Mouse (Mus musculus): ENCODE results near the gene Rab6b. TPM values are rescaled to one million over a fixed set of nuclear protein-coding genes. Genes with fewer than 3 reads are reported as not detected.

The Rab6b gene
- polyA plus RNA-seq, 1 experiment from 2014 or later = 2.5 TPM

DNA sequence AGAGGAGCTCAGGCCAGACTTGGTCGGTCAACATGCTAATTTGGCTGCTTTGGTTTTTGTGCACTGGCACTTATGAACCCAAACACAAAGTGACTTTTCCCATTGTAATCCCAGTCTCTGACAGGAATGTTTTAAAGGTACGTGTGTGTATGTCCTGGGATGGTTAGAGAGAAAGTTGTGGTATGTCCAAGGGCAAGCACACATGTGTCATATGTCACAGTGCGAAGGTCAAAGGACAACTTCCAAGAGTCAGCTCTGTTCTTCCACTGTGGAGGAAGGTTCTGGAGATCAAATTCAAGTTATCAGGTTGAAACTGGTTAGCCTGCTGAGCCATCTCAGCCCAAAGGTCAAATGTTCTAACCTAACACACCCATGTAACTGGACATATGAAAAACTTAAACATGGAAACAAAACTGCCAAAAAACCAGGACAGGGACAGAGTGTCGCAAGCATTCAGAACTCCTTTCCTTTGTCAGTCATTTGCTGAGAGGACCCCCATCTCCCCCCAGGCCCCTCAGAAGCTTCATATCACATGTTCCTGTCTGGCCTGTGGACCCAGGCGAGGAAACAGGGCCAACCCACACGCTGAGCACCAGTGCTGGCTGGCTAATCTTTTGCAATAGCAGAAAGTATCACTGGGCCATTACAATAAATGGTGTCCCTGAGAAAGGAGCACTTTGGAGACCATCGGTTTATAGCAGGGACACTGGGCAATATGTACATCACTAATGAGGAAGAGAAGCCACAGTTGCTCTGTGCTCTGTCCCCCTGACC is 120.8 kb downstream of the Rab6b start:
- 82% methylated on average over 7 of the region's 7 CpGs for WGBS
- Histone ChIP-seq H3K9me3 (replicated peaks) (no peaks in the 10 kb centered on the region), H3K27me3 (no peaks in the 10 kb centered on the region), H3K9ac (no peak overlapping the region), H3K4me3 (no peak overlapping the region), H3K27ac (no peak overlapping the region), H3K36me3 (no peaks in the 10 kb centered on the region), H3K4me2 (no peak overlapping the region), H3K4me1 (replicated peaks) (peaks cover 13% of the 10 kb centered on the region)
- ATAC-seq (replicated peaks; ENCODE audit: insufficient number of reproducible peaks, insufficient read depth, low FRiP score, low read depth) = no peak

- no peak overlapping the region for H3K27ac ChIP-seq
- no peak overlapping the region for H3K4me2 ChIP-seq
- WGBS = 65% methylated on average over 7 of the region's 7 CpGs
- H3K27me3 ChIP-seq = no peaks in the 10 kb centered on the region
- H3K4me1 ChIP-seq (replicated peaks) = peaks cover 13% of the 10 kb centered on the region
- H3K4me3 ChIP-seq = no peak overlapping the region
- no peaks in the 10 kb centered on the region for H3K36me3 ChIP-seq
- no peak for ATAC-seq (replicated peaks; ENCODE audit: insufficient number of reproducible peaks, insufficient read depth, low FRiP score, low read depth)
- no peak overlapping the region for H3K9ac ChIP-seq
- no peaks in the 10 kb centered on the region for H3K9me3 ChIP-seq (replicated peaks)
These were observed 121.4 kb downstream of the Rab6b start for GRCm38 (mm10) chr9:103233006-103233395.

- no peak for ATAC-seq (replicated peaks; ENCODE audit: insufficient number of reproducible peaks, insufficient read depth, low FRiP score, low read depth)
- H3K27ac ChIP-seq = no peak overlapping the region
- 52% methylated on average over 7 of the region's 7 CpGs for WGBS
These were observed 122.5 kb downstream of the Rab6b start for GRCm38 (mm10) chr9:103234059-103234458.

GRCm38 (mm10) chr9:103234565-103235165 is 123.1 kb downstream of the Rab6b start:
- peaks cover 13% of the 10 kb centered on the region for H3K4me1 ChIP-seq (replicated peaks)
- no peaks in the 10 kb centered on the region for H3K9me3 ChIP-seq (replicated peaks)
- ATAC-seq (replicated peaks; ENCODE audit: insufficient number of reproducible peaks, insufficient read depth, low FRiP score, low read depth) = no peak
- no peak overlapping the region for H3K27ac ChIP-seq
- no peak overlapping the region for H3K4me2 ChIP-seq
- H3K4me3 ChIP-seq = no peak overlapping the region
- H3K9ac ChIP-seq = no peak overlapping the region
- H3K27me3 ChIP-seq = no peaks in the 10 kb centered on the region
- WGBS = 64% methylated on average over 7 of the region's 7 CpGs
- no peaks in the 10 kb centered on the region for H3K36me3 ChIP-seq

More at GRCm38 (mm10) chr9:103234059-103234458, 122.5 kb downstream of the Rab6b start:
- Histone ChIP-seq H3K27me3 (no peaks in the 10 kb centered on the region), H3K4me3 (no peak overlapping the region), H3K4me1 (replicated peaks) (peaks cover 13% of the 10 kb centered on the region), H3K9ac (no peak overlapping the region), H3K9me3 (replicated peaks) (no peaks in the 10 kb centered on the region), H3K36me3 (no peaks in the 10 kb centered on the region), H3K4me2 (no peak overlapping the region)

Other genes starting within 250 kb of the Rab6b start
- 6.0 and 9.6 TPM in 2 replicates for gene Slco2a1, start 123.1 kb upstream of the Rab6b start, polyA plus RNA-seq (2015; fragmentation: Nextera tagmentation; extraction: Ambion mirVana)
- gene Srprb, start 90.3 kb downstream of the Rab6b start, polyA plus RNA-seq (2015; fragmentation: Nextera tagmentation; extraction: Ambion mirVana) = 34.4 and 46.1 TPM in 2 replicates
- 0.63 and 5.1 TPM in 2 replicates for gene Gm20425, start 118.5 kb downstream of the Rab6b start, polyA plus RNA-seq (2015; fragmentation: Nextera tagmentation; extraction: Ambion mirVana)
- gene Trf, start 118.7 kb downstream of the Rab6b start, polyA plus RNA-seq (2015; fragmentation: Nextera tagmentation; extraction: Ambion mirVana) = 36.7 and 125 TPM in 2 replicates
- gene 1300017J02Rik, start 193.3 kb downstream of the Rab6b start, polyA plus RNA-seq (2015; fragmentation: Nextera tagmentation; extraction: Ambion mirVana) = 1.5 and 1.7 TPM in 2 replicates
- gene Topbp1, start 193.4 kb downstream of the Rab6b start, polyA plus RNA-seq (2015; fragmentation: Nextera tagmentation; extraction: Ambion mirVana) = 36.6 and 41.1 TPM in 2 replicates